Mouse (Mus musculus) ES-Bruce4 (cell line): ENCODE results near the gene Plbd2.

ENCODE experiments used
- CTCF ChIP-seq: IDR thresholded peaks from one replicate; pipeline ENCODE4 v1.8.1; 2011; ENCODE audit warnings: low read depth, low read length
- POLR2A ChIP-seq: IDR thresholded peaks from one replicate; pipeline ENCODE4 v1.8.1; 2011; ENCODE audit warnings: low read length; ENCODE audit not compliant: insufficient read depth

GRCm38 (mm10) chr5:120437986-120438385 lies 65.4 kb downstream of the Plbd2 start:
- no peak for TF ChIP-seq POLR2A
- TF ChIP-seq CTCF: no peak
